Mouse (Mus musculus): ENCODE data around the gene Misp.

Misp gene

GRCm38 (mm10) chr10:79822372-79822771 is 1.6 kb downstream of the Misp start:
- no peak for DNase-seq (ENCODE audit: low spot score)

DNA sequence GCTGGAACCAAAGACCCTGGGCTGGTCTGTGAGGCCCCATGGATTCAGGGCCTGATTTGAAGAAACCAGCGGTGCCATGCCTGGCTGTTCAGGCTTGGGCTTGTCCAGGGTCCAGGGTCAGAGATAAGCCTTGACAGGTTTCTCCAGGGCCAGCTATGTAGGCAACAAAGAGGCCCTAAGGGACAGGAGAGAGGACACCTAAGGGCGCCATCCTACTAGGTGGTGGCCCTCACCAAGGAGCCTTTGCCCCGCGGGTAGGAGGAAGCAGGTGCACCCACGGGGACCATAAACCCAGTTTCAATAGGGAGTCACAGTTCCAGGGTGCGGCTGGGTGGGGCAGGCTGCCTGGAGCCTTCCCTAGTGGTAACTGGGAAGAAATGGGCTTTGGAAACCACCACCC is 2.2 kb downstream of the Misp start:
- no peak for DNase-seq (ENCODE audit: low spot score)

GRCm38 (mm10) chr10:79824413-79824812 is 3.6 kb downstream of the Misp start:
- DNase-seq (ENCODE audit: low spot score) = no peak

DNA sequence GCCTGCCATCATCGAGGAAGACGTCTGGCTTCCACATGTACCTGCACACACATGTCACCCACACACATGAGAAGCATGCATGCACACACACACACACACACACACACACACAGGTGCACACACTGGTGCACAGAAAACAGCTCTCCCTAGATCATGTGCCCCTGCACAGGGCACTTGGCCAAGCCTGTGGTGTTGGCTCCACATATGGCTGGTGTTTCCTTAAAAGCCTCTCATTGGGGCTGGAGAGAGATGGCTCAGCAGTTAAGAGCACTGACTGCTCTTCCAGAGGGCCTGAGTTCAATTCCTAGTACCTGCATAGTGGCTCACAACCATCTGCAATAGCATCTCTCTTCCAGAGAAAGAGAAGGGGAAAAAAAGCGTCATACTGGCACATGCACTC is 10.8 kb downstream of the Misp start:
- DNase-seq (ENCODE audit: low spot score) = no peak

- DNase-seq (ENCODE audit: low spot score) = no peak
These were observed 11.4 kb downstream of the Misp start for GRCm38 (mm10) chr10:79832026-79832785.

DNA sequence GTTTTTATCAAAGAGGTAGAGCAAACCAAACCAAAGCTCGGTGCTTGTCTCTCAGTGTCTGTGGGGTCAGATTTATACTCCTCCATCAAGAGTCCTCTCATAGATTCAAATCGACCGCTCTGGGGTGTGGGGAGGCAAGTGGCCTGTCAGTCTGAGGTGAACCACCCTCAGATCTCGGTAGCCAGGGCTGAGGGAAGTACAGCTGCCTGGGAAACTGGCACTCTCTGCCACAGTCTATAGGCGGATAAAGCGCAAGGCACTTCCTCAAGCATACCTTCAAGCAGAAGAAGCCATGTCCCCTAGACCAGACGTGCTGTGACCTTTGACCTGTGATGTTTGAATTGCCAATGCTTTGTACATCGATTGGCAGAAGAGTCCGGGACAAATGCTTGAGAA is 12.0 kb downstream of the Misp start:
- DNase-seq (ENCODE audit: low spot score) = no peak

DNA sequence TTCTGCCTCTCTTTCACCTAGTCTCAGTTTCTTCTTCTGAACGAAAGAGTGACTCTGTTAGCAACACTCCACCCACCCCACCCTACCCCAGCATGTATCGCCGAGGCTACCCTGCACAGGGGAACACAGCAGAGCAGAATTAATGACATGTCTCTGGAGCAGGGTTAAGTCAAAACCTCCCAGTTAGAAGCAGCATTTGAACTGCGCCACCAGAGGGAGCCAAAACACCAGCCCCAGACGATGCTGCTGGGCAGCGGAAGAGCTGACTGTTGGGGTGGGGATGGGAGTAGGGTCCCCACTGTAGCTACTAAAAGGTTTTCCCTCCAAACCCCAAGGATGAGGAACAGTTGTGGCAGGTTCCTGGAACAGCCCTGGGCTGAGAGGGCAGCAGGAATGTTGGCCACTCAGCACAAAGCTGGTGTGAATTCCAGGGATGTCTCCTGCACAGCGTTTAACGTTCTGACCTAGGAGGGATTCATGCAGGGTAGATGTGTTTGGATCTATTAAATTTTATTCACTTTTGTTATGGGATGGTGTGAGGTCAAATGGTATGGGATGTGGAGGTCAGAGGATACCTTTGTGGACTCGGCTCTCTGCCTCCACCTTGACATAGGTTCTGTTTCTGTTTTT is 14.1 kb downstream of the Misp start:
- peak; percentile 69 for DNase-seq (ENCODE audit: low spot score)

- no peak for DNase-seq (ENCODE audit: low spot score)
These were observed 16.1 kb downstream of the Misp start for GRCm38 (mm10) chr10:79836918-79837317.

DNA sequence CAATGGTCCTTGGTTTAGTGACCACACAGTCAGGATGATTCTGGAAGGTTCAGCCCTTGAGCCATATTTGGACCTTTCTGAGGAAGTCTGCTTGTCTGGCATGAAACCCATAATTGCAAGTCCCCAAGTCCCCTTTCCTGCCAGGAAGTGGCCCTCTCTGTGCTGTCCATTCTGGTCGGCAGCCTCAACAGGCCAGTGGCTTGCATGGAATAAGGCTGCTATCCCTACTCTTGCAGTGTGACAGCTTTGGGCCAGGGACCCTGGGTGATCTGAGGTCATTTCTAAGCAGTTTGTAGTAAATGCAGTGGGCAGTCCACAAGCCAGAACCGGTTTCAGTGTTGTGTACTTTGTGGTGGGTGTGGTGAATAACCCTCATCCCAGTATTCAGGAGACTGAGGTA is 17.4 kb downstream of the Misp start:
- no peak for DNase-seq (ENCODE audit: low spot score)

DNA sequence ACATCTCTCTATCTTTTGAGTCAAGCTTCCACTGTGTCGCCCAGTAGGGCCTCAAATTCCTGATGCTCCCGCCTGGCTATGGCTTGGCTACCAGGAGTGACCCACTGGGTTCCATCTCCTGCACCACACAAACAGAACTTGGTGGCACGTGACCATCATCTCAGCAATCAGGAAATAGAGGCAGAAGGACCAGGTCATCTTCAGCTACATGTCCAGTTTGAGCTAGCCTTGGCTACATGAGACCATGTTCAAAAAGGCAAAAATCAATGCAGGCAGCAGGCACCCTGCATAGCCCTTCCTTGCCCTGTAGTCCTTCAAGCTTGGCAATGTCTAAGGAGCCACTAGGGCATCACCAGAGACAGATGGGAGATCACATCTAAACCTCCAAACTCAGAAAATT is 19.3 kb downstream of the Misp start:
- DNase-seq (ENCODE audit: low spot score) = no peak

- peak; percentile 68 for DNase-seq (ENCODE audit: low spot score)
These were observed 20.1 kb downstream of the Misp start for GRCm38 (mm10) chr10:79840644-79841551.

GRCm38 (mm10) chr10:79842322-79842721 is 21.5 kb downstream of the Misp start:
- no peak for DNase-seq (ENCODE audit: low spot score)

DNA sequence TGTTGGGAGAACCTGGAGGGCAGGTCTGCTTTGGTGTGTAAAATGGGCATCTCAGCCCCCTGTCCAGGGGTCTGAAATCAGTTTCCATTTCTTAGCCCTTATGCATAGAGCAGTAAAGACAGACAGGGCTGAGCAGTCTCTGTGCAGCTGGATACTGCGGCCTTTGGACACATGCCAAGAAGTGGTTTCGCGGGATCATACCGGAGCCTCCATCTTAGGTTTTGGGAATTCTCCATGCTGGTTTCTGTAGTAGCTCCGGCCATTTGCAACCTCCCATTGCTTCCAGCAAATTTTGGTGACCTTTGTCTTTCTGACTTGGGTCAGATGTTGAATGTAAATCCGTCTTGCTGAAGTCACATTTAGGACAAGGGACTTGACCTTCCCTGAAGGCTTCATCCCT is 22.7 kb downstream of the Misp start:
- DNase-seq (ENCODE audit: low spot score) = no peak

GRCm38 (mm10) chr10:79846553-79846952 is 25.8 kb downstream of the Misp start:
- no peak for DNase-seq (ENCODE audit: low spot score)

DNA sequence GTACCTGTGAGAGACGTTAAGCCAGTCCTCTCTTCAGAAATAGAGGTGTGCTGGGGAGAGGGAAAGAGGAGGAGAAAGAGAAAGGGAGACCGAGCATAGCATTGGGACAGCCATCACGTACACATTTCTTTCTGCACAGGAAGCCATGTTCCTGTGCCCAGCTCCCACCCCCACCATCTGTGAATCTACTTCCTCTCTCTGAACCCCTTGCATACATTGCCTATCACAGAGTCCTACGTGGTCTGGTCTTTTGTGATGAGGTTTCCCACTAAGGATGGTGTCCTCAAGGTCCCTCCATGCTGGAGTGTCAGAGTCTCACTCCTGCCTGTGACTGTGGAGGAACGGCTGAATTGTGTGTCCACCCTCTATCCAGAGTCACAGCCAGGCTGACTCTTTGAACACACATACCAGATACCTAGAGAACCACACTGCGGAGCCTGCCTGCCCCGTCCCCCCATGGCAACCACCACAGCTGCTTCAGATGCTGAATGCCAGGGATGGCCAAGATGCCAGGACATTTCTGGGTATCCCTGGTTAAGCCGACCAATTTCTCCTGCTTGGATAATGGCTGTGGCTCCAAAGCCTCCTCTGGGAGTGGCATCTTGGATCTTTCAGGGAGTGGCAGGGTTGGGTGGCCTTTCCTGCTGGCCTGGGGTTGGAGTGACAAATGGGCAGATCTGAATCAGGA is 29.3 kb downstream of the Misp start:
- DNase-seq (ENCODE audit: low spot score) = no peak

- no peak for DNase-seq (ENCODE audit: low spot score)
These were observed 30.9 kb downstream of the Misp start for GRCm38 (mm10) chr10:79851653-79852052.

- no peak for DNase-seq (ENCODE audit: low spot score)
These were observed 31.5 kb downstream of the Misp start for GRCm38 (mm10) chr10:79852107-79852789.

GRCm38 (mm10) chr10:79852827-79853226 is 32.0 kb downstream of the Misp start:
- DNase-seq (ENCODE audit: low spot score) = no peak

- peak; percentile 86 for DNase-seq (ENCODE audit: low spot score)
These were observed 32.6 kb downstream of the Misp start for GRCm38 (mm10) chr10:79853392-79853791.

DNA sequence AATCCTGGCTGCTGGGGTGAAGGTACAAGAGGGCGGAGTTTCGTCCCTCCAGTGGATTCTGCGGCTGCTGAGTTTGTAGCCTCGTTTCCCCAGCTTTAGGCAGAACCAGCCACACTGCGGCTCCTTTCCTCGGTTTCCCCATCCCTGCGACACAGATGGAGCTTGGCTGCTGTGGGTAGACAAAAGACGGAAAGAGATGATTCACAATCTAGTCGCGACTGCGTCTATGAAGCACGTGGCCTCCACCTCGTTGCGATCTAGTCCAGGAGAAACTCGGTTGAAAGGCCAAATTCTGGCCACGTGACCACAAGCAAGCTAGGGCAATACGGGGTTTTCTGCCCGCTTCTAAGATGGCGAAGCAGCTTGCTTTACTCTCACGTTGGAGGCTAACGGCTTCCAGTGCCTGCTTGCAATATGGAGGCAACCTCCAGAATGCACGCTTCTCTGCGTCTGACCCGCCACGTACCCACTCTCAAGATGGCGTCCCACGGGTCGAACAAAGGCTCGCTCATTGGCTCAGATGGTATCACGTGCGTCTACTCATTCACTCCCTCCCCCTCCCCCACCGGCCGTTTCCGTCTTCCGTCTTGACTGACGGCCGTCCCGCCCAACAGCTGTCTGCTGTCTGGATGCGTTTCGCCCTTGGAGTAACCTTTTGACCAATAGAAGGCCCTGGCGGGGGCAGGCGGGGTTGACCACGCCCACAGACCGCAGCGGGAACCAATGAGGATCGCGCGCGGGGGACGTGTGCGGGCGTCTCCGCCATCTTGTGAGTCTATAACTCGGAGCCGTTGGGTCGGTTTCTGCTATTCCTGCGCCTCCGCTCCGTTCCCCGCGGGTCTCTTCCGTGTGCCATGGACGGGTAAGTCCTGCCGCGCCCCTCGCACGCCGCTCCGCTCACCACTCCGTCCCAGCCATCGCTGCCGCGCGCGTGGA is 33.3 kb downstream of the Misp start, which contains the start of gene Ptbp1:
Ptbp1 (plus strand) TSS at position 568 of the 936 bp plus-strand sequence.
- peak; percentile 99 for DNase-seq (ENCODE audit: low spot score)
